Mouse (Mus musculus): ENCODE measurements around the gene Ppp1r9b.

GRCm38 (mm10) chr11:95034902-95035301 lies 44.1 kb downstream of the Ppp1r9b start:
- no peak for TF ChIP-seq CTCF (IDR thresholded peaks at IDR 0.05; ENCODE audit: control insufficient read depth, insufficient read depth, insufficient replicate concordance, low read depth, low read length)
- no peak for TF ChIP-seq POLR2A (IDR thresholded peaks at IDR 0.05; ENCODE audit: control insufficient read depth, low read depth, low read length)

All from testis, adult 2 months (tissue).